Mouse (Mus musculus) left cerebral cortex, postnatal 10 days (tissue): ENCODE results near the gene Unc13b. TPM values are rescaled to one million over a fixed set of nuclear protein-coding genes. Genes with fewer than 3 reads are reported as not detected.
A peak's percentile ranks its signal among the peaks of the same experiment; 100 is the strongest.

Experiments
- DNase-seq, 2 experiments: peaks; one replicate each; pipeline ENCODE4 v3.0.0; 2021 to 2022; ENCODE audit warnings: low spot score in 2 of 2, mixed read lengths in 1 of 2; ENCODE audit errors: extremely low spot score in 1 of 2
- intact Hi-C: fragments of 180-260 bp; cut with DNase I; formaldehyde crosslinking; loops from one replicate; pipeline ENCODE4 v1.15.1; 2025
- total RNA-seq, 2 experiments: library from RNA; stranded (reverse); gene quantifications; 2 replicates each; pipeline ENCODE4 v1.2.3; 2021

Unc13b gene
- 10 to 100 TPM; 61.0 to 65.4 TPM for total RNA-seq

- intact Hi-C loops = loop anchor here (5.0 kb wide), 2 partner anchors 53 to 183 kb away; no protein-coding TSS in a partner anchor
- DNase-seq = peak; percentile 90 to 97
Measured at GRCm38 (mm10) chr4:43058753-43059654, at the start of gene Unc13b. Gene Unc13b, plus strand, starts transcription at chr4:43058953.

- intact Hi-C loops = no loop called here
- peak; percentile 81 to 89 for DNase-seq
Measured at GRCm38 (mm10) chr4:43010161-43011038, 48.4 kb upstream of the Unc13b start, which contains the start of gene Fancg. Gene Fancg, minus strand, starts transcription at chr4:43010506.

- DNase-seq = no peak
- intact Hi-C loops = no loop called here
Measured at GRCm38 (mm10) chr4:43012091-43012490, 46.7 kb upstream of the Unc13b start.

- DNase-seq = no peak
- intact Hi-C loops = no loop called here
Measured at GRCm38 (mm10) chr4:43018156-43018555, 40.6 kb upstream of the Unc13b start.

GRCm38 (mm10) chr4:43019176-43019575 lies 39.6 kb upstream of the Unc13b start:
- DNase-seq = no peak
- intact Hi-C loops = no loop called here

GRCm38 (mm10) chr4:43019641-43020465 lies 38.9 kb upstream of the Unc13b start:
- intact Hi-C loops = no loop called here
- DNase-seq = no peak

GRCm38 (mm10) chr4:43020876-43021275 lies 37.9 kb upstream of the Unc13b start:
- DNase-seq = no peak
- intact Hi-C loops = no loop called here

- intact Hi-C loops = no loop called here
- DNase-seq = no peak
Measured at GRCm38 (mm10) chr4:43021341-43021740, 37.4 kb upstream of the Unc13b start.

GRCm38 (mm10) chr4:43024673-43025072 lies 34.1 kb upstream of the Unc13b start:
- intact Hi-C loops = no loop called here
- no peak for DNase-seq

- DNase-seq = peak; percentile 90 to 95
- intact Hi-C loops = no loop called here
Measured at GRCm38 (mm10) chr4:43025084-43025960, 33.4 kb upstream of the Unc13b start, which contains the start of gene Pigo. Gene Pigo, minus strand, starts transcription at chr4:43025819.

GRCm38 (mm10) chr4:43029121-43029520 lies 29.6 kb upstream of the Unc13b start:
- intact Hi-C loops = no loop called here
- no peak for DNase-seq

- intact Hi-C loops = no loop called here
- no peak for DNase-seq
Measured at GRCm38 (mm10) chr4:43029749-43030148, 29.0 kb upstream of the Unc13b start.

GRCm38 (mm10) chr4:43030352-43030751 lies 28.4 kb upstream of the Unc13b start:
- intact Hi-C loops = no loop called here
- DNase-seq = no peak

- DNase-seq = peak; percentile 24 to 71
- intact Hi-C loops = no loop called here
Measured at GRCm38 (mm10) chr4:43030780-43031230, 27.9 kb upstream of the Unc13b start.

- intact Hi-C loops = no loop called here
- DNase-seq = peak; percentile 91 to 95
Measured at GRCm38 (mm10) chr4:43031237-43031995, 27.3 kb upstream of the Unc13b start, which contains the start of gene Stoml2. Gene Stoml2, minus strand, starts transcription at chr4:43031710.

- intact Hi-C loops = no loop called here
- DNase-seq = no peak
Measured at GRCm38 (mm10) chr4:43032501-43032900, 26.3 kb upstream of the Unc13b start.

- intact Hi-C loops = no loop called here
Measured at GRCm38 (mm10) chr4:43033481-43033880, 25.3 kb upstream of the Unc13b start.

More at GRCm38 (mm10) chr4:43033481-43033880, 25.3 kb upstream of the Unc13b start:
- peak in 1 of 2 experiments; percentile 37 for DNase-seq
